Mouse (Mus musculus) macrophage (primary cell): Measurements from ENCODE around the gene Esp1. TPM values are rescaled to one million over a fixed set of nuclear protein-coding genes. Genes with fewer than 3 reads are reported as not detected.
"Not testable (repeated sequence)": the region's sequence is repeated elsewhere in the genome, so short reads cannot be mapped to it uniquely, and the experiment has no call there.

Experiments used
- H3K27ac ChIP-seq: fragments of 350-480 bp; formaldehyde crosslinking; 2 replicates; pipeline ENCODE4 v1.9.0; 2021
- H3K36me3 ChIP-seq: fragments of 350-480 bp; formaldehyde crosslinking; 2 replicates; pipeline ENCODE4 v1.9.0; 2021; ENCODE audit errors: inconsistent target
- H3K4me3 ChIP-seq: fragments of 350-480 bp; formaldehyde crosslinking; 2 replicates; pipeline ENCODE4 v1.9.0; 2021; ENCODE audit errors: inconsistent target
- H3K79me2 ChIP-seq: fragments of 350-480 bp; formaldehyde crosslinking; 2 replicates; pipeline ENCODE4 v1.9.0; 2021; ENCODE audit errors: inconsistent target
- WGBS: methylation state at CpG from one replicate; pipeline ENCODE4 v1.1.7; 2026; ENCODE audit warnings: inconsistent platforms; ENCODE audit not compliant: missing documents; 5-methylcytosine and 5-hydroxymethylcytosine counted together
- polyA plus RNA-seq: library from polyadenylated mRNA; stranded (reverse); fragments of 250-400 nt; gene quantifications from 3 replicates; pipeline ENCODE4 v1.2.4, GENCODE M21; 2018; ENCODE audit warnings: inconsistent platforms
- total RNA-seq, 78 experiments: library from RNA; depleted of rRNA; stranded (reverse); fragments of 250-400 nt; gene quantifications; 1 replicate in 9 of 78; 2 replicates in 24 of 78; 3 replicates in 43 of 78; 4 replicates in 2 of 78; pipeline ENCODE4 v1.2.4; 2018; ENCODE audit warnings: inconsistent platforms in 56 of 78

Gene Esp1
- not detected for total RNA-seq (2018; cell fraction: chromatin; rRNA removed)
- not detected for total RNA-seq (2018; cell fraction: cytosol; rRNA removed)
- total RNA-seq (2018; cell fraction: nucleus; rRNA removed): not detected
- not detected in 3 replicates for polyA plus RNA-seq

- Histone ChIP-seq H3K36me3 (no peaks in the 10 kb centered on the region), H3K79me2 (no peaks in the 10 kb centered on the region), H3K4me3 (no peak within 1 kb of the TSS), H3K27ac (no peak within 1 kb of the TSS)
- 82% methylated on average over 2 of the region's 2 CpGs for WGBS
Observed at GRCm38 (mm10) chr17:40726820-40727219, at the start of gene Esp1. TSS of gene Esp1 (plus strand) at chr17:40727120.

DNA sequence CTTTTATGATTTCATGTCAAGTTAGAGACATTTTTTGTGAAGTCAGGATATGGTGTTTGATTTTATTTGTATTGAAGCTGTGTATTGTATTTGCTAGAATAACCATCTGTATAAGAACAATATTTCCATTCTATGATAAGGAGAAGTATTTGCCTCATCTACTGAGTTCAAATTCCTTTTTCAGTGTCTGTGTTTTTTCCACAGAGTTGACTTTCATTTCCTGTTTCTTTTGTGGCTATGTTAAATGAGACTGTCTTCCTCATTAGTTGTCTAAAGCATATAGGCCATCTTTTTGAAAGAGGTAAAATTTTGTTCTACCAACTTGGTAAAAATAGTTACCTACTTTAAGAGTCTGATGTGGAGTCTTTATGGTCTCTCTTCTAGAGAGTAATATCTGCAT is 10.6 kb upstream of the Esp1 start:
- no peak overlapping the region for H3K4me3 ChIP-seq
- no peaks in the 10 kb centered on the region for H3K79me2 ChIP-seq
- no peaks in the 10 kb centered on the region for H3K36me3 ChIP-seq
- no peak overlapping the region for H3K27ac ChIP-seq

DNA sequence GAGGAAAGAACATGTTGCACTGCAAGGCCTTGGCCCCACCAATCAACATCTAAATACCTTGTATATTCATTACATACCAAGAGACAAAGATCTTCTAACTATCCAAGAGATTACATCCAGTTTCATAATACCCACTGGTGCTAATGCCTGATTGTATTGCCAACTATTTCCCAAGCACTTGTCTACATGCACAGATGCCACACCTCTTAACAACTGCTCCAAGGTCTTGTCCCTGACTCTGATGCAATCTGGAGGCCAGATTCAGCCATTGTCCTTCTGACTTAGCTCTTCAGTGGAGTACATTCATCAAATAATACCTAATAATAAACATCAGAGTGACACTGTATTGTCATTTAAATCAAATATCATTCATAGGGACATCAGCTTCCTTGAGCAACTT is 9.9 kb upstream of the Esp1 start:
- H3K4me3 ChIP-seq, H3K36me3 ChIP-seq, H3K27ac ChIP-seq, H3K79me2 ChIP-seq: not testable (repeated sequence)

DNA sequence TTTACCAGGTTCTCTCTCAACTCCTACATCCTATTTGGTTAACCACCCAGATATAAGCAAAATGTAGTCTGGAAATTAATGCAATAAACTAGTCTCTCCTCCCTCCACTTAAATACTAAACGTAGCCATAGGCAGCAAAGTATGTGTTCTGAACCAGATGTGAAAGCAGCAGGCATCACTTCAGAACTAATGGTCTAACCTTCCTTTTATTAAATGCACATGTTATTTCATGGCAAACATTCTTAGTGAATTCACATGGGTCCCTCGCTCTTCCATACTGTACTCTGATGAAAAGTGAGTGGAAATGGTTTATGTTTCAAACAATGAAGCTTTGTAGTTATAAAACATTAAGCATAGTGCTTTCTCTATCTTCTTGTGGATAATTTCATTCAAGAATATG is 4.4 kb downstream of the Esp1 start:
- H3K4me3 ChIP-seq: no peak overlapping the region
- no peak overlapping the region for H3K27ac ChIP-seq
- no peaks in the 10 kb centered on the region for H3K79me2 ChIP-seq
- WGBS: 78% methylated on average over 2 of the region's 2 CpGs
- H3K36me3 ChIP-seq: no peaks in the 10 kb centered on the region

GRCm38 (mm10) chr17:40731724-40732123 is 4.8 kb downstream of the Esp1 start:
- WGBS: 80% methylated on average over 1 of the region's 4 CpGs
- no peaks in the 10 kb centered on the region for H3K79me2 ChIP-seq
- H3K36me3 ChIP-seq: no peaks in the 10 kb centered on the region
- no peak overlapping the region for H3K27ac ChIP-seq
- no peak overlapping the region for H3K4me3 ChIP-seq

DNA sequence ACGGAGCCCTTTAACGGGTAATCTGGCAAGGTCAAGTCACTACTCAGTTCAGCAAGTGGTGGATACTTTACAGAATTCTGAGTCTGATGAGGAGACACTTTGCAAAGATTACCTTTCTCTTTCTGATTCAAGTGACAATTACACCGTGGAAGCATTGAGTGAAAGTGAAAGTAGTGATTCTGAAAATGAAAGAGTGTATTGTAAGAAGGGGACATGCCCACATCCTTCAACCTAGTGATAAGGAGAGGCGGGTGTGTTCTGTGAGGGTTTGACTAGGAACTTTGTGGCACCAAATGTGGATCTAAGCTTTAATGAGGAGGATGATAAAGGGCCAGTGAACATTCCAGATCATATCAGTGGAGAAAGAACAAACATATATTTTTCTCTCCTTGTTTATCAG is 36.7 kb downstream of the Esp1 start:
- 51% methylated on average over 4 of the region's 4 CpGs for WGBS
- Histone ChIP-seq H3K36me3 (no peaks in the 10 kb centered on the region), H3K79me2 (no peaks in the 10 kb centered on the region), H3K4me3 (no peak overlapping the region), H3K27ac (no peak overlapping the region)

DNA sequence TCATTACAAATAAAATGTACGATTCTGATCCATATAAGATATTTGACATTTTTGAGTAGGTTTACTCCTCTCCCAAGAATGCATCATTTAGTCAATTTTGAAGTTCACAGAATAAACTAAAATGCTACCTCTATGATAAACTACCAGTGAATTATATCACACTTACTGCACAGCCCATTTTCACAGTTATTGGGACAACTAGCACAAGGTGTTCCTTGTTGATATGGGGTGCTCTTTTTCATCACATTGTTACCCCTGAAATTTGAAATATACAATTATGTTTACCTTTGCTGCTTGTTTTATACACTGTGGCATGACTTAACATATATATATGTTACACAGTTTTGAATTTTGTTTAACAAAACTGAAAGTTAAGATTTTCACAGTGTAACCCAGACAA is 40.2 kb downstream of the Esp1 start:
- Histone ChIP-seq H3K36me3 (no peaks in the 10 kb centered on the region), H3K79me2 (no peaks in the 10 kb centered on the region), H3K4me3 (no peak overlapping the region), H3K27ac (no peak overlapping the region)
- 92% methylated on average over 1 of the region's 1 CpGs for WGBS

Other genes starting within 250 kb of the Esp1 start
- not detected in 3 replicates for gene Esp8, start 207.1 kb upstream of the Esp1 start, polyA plus RNA-seq
- not detected in 3 replicates for gene Esp6, start 165.6 kb upstream of the Esp1 start, polyA plus RNA-seq
- not detected in 3 replicates for gene Esp4, start 128.5 kb upstream of the Esp1 start, polyA plus RNA-seq
- gene Esp3, start 95.0 kb upstream of the Esp1 start, polyA plus RNA-seq: not detected in 3 replicates
- gene Crisp2, start 79.9 kb downstream of the Esp1 start, polyA plus RNA-seq: not detected in 3 replicates
- gene Rhag, start 84.0 kb downstream of the Esp1 start, polyA plus RNA-seq: not detected in 3 replicates
- 0.32 to 0.90 TPM (median 0.55 TPM) in 3 replicates for gene 9130008F23Rik, start 153.4 kb downstream of the Esp1 start, polyA plus RNA-seq
- gene Glyatl3, start 187.2 kb downstream of the Esp1 start, polyA plus RNA-seq: not detected in 3 replicates
- 17.0 to 24.0 TPM (median 19.8 TPM) in 3 replicates for gene Mut, start 207.6 kb downstream of the Esp1 start, polyA plus RNA-seq
- 1.1 to 7.5 TPM (median 6.7 TPM) in 3 replicates for gene Cenpq, start 207.9 kb downstream of the Esp1 start, polyA plus RNA-seq